Mouse (Mus musculus): Measurements from ENCODE around the gene Gmcl1. TPM values are rescaled to one million over a fixed set of nuclear protein-coding genes. Genes with fewer than 3 reads are reported as not detected.

Gene Gmcl1
- total RNA-seq (2021), result 10 to 100 TPM; 30.7 to 33.9 TPM

DNA sequence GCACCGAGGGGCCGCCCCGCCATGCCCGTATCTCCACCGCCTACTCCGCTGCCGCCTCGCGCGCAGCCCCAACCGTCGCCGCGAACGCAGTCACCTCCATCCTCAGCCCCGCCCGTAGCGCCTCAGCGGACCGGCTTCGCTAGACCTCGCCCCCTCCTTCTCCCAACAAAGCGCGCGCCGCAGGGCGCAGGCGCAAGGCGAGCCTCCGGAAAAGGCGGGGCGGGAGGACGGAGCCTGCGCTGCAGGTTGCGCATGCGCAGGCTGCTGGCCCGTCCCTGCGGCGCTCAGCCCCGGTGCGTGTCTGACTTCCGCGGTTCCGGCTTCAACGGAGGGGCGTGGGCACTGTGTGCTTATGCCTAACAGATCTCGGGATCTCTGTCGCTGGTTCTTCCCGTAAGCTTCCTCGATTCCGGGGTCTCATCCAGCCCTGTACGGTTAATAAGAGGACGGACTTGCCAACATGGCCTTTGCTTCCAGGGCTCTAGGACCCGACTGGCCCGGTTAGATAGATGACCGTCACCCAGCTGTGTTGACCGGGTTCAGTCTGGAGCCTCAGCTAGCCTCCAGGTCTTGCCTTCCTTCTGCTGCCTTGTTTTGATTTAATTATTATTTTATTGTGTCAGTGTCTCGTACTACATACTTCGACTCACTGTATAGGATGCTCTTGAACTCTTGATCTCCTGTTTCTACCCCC is at the start of gene Gmcl1:
Gene Gmcl1 (minus strand): TSS at position 201 of the 694 bp plus-strand sequence.
- DNase-seq (ENCODE audit: low spot score in 2 of 2), result peak; percentile 90 to 94
- intact Hi-C loops (cut with DNase I), result loop anchor here (5.0 kb wide), 1 partner anchor 206 kb away; the partner anchor contains the start of gene Pcbp1

DNA sequence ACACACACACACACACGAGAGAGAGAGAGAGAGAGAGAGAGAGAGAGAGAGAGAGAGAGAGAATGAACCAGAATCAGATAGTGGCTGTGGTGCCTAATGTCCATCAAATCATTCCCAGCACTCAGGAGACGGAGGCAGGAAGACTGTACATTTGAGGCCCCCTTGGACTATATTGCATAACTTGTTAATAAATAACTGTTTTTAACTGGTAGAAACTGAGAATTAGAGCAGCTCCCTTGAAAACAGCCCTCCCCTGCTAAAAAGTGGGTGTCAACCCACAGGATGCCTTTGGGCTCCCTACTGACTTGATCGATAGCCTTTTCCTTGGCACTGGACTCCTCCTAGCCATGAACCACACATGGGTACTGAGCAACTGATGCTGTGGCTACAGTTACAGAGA is 49.2 kb upstream of the Gmcl1 start:
- no peak for DNase-seq (ENCODE audit: low spot score in 2 of 2)
- intact Hi-C loops (cut with DNase I), result no loop called here

DNA sequence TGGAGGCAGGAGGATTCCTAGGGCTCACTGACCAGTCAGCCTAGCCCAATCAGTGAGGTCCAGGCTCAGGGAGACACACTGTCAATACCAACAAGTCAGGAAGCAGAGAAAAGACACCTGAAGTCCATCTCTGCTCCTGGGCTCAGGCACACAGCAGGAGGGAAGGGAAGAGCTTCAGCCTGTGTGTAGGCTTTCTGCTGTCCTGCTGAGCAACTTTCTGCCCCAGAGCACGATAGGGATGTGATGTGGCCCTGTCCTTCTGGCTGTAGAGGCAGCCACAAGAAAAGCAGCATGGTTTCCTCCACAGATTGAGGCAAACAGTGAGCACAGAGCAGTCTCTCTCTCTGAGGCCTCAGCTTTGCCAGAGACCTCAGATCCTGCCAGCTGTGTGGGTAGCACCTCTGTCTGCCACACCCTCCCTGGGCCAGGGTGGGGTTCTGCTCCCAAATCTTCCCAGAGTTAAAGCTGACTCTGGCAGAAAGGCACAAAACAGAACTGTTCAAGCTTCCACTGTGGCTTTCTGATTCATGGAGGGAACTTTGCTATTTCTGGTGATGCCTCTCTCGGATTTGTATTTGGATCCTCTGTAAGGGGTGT is 48.3 kb upstream of the Gmcl1 start:
- intact Hi-C loops (cut with DNase I), result no loop called here
- DNase-seq (ENCODE audit: low spot score in 2 of 2), result peak in 1 of 2 experiments; percentile 21

DNA sequence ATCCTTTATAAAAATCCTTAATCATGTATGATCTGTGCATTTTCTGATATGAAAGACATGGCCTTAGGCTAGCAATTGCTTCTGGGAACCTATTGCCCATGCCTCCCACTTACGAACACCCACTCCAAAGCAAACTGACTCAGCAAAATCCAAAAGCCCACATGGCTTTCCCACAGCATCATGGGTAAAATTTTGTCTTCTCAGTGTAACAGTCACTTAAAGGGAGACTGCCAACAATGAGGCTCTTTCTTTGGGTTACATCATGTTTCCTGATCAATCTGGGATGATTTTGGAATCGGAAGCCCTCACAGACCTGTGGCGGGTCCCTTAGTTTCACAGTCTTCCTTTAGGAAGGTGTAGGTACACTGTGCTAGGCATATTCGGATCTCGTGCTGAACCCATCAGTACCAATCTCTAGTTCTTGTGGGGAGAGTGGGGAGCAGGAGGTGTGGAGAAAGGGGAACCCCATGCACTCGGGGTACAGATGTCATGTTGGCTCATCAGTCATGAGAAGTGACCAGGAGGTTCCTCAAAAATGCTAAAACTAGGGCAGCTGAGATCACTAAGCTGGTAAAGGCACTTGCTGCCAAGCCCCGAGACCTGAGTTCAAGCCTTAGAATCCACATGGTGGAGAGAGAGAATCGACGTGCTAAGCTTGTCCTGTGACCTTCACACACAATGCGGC is 45.9 kb upstream of the Gmcl1 start:
- peak in 1 of 2 experiments; percentile 33 for DNase-seq (ENCODE audit: low spot score in 2 of 2)
- intact Hi-C loops (cut with DNase I), result no loop called here

DNA sequence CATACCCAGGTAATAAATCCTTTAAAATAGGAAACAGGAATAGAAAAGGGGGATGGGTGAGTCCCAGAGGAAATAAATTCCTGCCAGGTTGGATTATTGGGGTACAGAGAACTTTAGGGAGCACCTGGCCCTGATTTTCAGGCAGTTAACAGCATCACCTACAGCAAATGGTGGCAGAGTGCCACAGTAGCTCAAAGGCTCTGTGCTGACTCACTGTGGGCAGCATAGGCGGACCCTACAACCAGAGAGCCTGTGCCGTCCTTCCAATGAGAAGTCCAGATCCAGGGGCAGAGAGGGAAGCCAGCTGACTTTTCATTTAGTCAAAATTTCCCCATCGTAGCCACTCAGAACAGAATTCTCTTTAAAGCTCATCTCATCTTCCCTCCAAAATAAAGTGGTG is 44.0 kb upstream of the Gmcl1 start:
- DNase-seq (ENCODE audit: low spot score in 2 of 2), result peak in 1 of 2 experiments; percentile 11
- intact Hi-C loops (cut with DNase I), result no loop called here

DNA sequence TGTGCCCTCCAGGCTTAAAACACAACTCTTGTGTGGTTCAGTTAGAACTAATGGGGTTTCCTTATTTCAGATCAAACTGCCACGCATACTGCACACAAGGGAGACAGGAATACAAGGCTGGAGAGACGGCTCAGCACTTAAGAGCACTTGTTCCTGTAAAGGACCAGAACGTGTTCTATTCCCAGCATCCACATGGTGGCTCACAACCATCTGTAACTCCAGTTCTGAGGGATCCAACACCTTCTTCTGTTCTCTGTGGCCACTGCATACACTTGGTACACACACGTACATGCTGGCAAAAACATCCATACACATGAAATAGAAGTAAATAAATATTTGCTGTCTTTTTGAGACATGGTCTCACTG is 43.5 kb upstream of the Gmcl1 start:
- DNase-seq (ENCODE audit: low spot score in 2 of 2), result peak; percentile 34 to 66
- intact Hi-C loops (cut with DNase I), result no loop called here

DNA sequence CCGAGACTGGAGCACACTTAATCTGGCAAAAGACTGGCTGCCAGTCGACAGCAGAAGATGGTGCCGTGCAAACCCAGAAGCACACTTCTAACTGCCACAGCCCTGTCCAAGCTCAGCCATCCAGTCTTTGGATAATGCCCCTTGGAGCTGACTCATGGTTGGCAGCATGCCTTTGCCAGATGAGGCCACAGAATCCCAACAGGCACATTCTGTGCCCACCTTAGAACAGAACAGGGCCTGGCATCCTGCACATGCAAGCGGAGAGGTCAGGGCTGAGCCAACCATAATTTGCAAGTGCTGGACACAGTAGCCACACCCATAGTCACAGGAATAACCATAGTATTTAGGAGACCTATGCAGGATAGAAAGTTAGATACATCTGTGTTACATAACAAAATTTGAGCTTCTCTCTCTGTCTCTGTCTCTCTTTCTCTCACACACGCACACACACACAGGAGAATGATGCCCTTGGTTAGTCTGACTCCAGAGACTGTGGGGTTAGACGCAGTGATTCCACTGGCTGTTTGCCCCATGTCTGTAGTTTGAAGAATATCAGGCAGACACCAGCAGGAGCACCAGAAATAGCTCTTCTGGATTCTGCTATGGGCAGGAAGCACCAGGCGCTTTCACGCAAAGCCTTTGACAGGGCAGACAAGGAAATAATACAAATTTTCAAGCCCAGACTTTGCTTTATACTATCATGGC is 43.0 kb upstream of the Gmcl1 start:
- peak; percentile 43 to 44 for DNase-seq (ENCODE audit: low spot score in 2 of 2)
- intact Hi-C loops (cut with DNase I), result no loop called here

DNA sequence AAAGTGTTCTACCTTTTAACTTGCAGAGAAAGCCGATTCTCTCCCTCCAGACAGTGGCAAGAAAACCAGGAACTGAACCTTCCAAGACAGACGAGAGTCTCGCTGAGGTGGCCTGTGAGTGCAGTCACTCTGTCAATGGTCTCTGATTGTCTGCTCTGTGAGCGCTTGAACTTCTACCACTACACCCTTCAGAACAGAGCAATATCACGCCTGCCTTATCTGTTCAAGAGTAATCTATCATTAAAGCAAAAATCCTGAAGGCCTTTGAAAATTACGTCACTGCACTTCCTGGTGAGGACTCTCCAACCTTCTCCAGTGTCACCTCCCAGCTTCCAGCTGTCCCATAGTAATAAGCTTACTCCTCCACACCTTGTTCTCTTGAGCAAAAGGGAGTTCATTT is 41.8 kb upstream of the Gmcl1 start:
- intact Hi-C loops (cut with DNase I), result no loop called here
- DNase-seq (ENCODE audit: low spot score in 2 of 2), result no peak

DNA sequence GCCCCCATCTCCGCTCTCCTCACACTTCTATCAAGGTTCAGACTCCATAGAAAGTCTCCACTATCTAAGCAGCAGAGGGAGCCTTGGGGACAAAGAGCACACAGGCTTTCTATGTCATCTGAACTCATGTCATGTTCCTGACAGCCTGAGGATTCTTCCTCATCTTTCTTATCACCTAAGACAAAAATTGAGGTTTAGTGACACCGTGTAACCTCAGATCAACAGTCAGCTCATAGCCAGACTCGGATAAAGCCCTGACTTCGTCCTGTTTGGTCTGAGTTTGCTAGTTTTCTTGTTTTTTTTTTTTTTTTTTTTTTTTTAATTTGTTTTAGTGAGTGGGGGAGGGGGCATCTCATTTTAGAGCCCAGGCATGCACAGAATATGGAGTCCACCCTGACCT is 40.6 kb upstream of the Gmcl1 start:
- intact Hi-C loops (cut with DNase I), result no loop called here
- DNase-seq (ENCODE audit: low spot score in 2 of 2), result no peak

DNA sequence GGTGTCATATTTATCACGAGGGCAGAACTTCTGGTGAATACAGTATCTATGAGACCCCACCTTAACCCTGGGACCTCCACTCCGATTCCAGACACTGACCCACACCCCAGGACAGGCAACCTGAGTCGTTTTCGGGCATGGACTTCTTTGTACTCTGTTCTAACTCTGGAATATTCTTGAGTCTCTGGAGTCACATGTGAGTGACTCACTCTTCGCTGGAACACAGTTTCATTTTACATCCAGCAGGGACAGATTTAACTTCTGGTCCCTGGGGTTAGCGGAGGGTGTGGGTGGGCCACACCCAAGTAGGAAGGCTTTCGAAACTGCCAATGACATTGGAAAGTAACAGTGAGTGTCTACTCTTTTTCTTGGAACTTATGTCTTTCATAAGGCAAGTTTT is 39.4 kb upstream of the Gmcl1 start:
- intact Hi-C loops (cut with DNase I), result no loop called here
- DNase-seq (ENCODE audit: low spot score in 2 of 2), result peak; percentile 17 to 76

DNA sequence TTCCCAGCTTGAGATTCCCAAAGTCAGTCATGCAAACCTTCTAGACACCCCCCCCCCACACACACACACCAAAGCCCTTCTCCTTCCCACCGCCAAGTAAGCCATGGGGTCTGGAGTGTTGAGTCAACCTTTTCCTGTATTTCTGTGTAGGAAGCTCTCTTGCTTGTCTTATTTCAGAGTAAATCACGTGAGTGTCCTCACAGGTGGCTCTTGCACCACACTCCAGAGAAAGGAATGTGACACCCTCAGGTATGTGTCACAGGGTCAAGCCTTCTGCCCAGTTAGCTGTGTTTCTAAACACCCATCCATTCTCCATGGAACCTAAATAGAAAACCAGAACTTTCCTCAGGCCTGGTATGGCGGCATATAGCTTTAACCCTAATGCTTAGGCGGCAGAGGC is 35.8 kb upstream of the Gmcl1 start:
- intact Hi-C loops (cut with DNase I), result no loop called here
- no peak for DNase-seq (ENCODE audit: low spot score in 2 of 2)

DNA sequence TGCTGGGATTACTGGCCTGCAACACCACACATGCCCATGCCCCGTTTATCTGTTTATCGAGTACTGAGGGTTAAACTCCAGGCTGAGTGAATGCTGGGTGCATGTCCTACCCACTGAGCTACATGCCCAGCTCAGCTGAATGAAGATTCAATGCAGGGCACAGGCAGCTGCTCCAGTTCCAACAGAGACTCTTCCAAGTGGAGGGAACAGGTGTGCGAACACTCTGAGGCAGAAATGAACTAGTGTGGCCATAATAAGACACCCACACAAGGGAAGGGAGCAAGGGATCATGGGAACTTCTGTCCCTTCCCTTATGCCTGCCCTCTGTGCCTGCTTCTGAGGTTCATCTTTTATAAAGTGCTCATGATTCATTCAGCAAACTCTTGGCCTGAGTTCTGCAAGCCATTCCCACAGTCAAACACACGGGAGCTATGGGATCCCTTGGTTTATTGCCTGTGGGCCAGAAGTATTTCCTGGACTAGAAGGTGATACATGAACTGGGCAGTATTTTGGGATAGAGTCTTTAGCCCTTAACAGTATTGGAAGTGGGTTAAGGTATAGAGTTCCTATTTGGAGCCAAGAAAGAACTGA is 35.1 kb upstream of the Gmcl1 start:
- intact Hi-C loops (cut with DNase I), result no loop called here
- DNase-seq (ENCODE audit: low spot score in 2 of 2), result no peak

DNA sequence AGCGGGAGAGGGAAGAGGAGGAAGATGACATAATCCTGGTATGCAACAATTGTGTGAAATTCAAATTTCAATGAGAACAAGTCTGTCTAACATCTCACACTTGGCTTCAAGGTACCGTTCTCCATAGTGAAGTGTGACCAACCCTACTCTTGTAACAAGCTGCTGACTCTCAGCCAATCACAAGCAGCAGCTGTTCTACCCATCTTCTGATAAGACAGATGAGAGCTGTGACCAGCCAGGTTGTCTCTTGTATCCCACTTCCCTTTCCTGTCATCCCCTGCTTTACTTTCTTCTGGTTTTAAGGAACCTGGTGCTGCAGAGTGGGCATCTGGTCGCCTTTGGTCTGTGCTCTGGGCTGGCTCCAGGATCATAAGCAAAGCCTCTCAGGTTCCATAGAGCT is 34.3 kb upstream of the Gmcl1 start:
- intact Hi-C loops (cut with DNase I), result no loop called here
- no peak for DNase-seq (ENCODE audit: low spot score in 2 of 2)

DNA sequence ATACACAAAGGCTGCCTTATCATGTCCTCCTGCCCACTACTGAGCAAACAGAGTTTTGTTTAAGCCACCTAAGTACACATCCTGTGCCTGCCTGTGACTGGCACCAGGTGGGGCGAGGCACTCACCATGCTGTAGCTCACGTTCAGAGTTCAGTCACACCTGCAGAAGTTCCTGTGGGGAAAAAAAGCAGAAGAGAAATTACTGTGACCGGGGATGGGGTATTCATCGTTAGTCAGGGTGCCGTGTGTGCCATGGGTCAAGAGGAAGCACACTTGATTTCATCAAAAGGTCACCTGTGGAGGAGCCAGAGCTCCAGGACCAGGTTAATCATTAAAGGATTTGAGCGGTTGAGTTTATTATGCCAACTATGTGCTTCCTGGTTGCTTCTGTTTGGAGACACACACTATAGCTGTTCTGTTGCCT is 32.5 kb upstream of the Gmcl1 start:
- intact Hi-C loops (cut with DNase I), result no loop called here
- no peak for DNase-seq (ENCODE audit: low spot score in 2 of 2)

DNA sequence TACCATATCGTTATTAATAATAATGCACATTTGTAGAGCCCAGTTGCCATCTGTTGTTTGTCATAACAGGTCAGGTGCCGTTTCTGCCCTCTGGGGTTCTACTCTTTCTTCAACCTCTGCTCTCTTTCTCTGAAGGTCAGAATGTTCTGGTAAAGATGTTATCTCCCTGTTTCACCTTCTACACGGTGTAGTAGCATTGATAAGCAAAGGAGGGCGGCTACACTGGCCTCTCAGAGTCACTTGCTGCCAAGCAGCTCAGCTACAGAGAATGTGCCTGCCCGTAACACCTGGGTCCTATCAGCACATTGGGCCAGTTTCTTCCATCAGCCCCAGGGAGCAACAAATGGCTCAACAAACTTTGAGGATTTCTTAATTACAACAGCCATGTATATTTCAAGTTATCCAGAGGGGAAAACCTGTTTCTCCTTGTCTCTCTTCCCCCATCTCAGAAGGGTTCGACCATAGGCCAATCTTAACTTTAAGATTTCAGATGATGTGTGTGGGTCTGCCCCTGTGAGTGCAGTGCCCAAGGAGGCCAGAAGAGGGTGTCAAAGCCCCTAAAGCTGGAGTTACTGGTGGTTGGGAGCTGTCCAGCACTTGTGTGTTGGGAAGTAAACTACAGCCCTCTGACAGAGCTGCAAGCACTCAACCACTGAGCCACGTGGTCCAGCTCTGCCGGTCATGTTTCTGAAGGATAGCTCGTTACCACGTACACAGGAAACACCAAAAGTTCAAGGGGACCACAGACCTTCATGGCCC is 21.1 kb upstream of the Gmcl1 start:
- DNase-seq (ENCODE audit: low spot score in 2 of 2), result no peak
- intact Hi-C loops (cut with DNase I), result no loop called here

DNA sequence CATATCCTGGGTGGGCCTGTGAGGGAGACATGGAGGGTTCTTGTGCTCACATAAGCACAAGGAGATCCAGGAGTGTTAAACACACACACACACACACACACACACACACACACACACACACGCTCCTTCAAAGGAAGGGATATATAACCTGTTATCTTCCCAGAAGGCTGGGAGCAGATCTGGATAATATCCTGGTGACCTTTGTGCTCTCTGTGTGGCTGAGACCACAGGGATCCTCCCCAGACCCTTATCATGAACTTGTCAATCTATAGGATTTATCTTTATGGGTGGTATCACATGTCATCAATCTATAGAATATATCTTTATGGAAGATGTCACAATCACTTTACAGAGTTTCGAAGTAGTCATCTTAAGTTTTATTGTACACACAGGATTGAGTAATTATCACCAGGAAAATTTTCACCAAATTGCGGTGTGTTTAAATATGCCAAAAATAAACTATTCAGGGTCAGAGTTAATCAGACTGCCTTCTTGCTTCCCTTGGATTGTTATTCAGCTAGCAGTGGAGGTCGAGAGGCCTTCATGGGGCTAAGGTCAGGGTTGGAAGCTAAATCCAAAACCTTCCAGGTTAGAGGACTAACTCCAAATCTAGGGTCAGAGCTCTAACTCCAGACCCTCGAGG is 19.8 kb upstream of the Gmcl1 start:
- intact Hi-C loops (cut with DNase I), result no loop called here
- no peak for DNase-seq (ENCODE audit: low spot score in 2 of 2)

DNA sequence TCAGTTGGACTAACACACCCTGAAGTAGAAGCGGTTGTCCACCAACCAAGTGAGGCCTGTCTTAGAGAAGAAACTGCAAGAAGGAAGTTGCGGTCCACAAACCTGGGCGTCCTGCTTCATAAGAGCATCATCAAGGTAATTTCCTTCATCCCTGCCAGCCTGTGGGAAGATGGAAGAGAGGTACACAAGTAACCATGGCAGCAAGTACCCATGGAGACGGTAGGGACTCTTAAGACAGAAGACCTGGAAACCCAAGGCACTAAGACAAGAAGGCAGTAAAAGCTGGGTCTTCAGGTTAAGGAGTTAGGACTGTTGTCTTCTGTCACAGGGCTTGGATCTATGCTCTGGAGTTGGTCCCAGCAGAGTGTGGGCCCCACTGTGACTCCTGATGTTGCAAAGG is 17.8 kb upstream of the Gmcl1 start:
- no peak for DNase-seq (ENCODE audit: low spot score in 2 of 2)
- intact Hi-C loops (cut with DNase I), result no loop called here

DNA sequence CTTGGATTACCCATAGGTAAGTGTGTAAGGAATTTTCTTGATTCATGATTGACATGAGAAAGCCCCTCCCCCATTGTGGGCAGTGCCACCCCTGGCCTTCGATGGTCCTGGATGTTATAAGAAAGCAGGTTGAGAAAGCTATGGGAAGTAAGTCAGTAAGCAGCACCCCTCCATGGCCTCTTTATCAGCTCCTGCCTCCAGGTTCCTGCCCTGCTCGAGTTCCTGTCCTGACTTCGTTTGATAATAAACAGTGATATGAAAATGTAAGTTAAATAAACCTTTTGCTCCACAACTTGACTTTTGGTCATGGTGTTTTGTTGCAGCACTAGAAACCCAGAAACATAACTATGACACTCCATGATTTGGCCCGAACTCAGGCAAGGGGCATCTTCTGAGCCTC is 16.6 kb upstream of the Gmcl1 start:
- intact Hi-C loops (cut with DNase I), result loop anchor here (5.0 kb wide), 1 partner anchor 172 kb away; no protein-coding TSS in a partner anchor

DNA sequence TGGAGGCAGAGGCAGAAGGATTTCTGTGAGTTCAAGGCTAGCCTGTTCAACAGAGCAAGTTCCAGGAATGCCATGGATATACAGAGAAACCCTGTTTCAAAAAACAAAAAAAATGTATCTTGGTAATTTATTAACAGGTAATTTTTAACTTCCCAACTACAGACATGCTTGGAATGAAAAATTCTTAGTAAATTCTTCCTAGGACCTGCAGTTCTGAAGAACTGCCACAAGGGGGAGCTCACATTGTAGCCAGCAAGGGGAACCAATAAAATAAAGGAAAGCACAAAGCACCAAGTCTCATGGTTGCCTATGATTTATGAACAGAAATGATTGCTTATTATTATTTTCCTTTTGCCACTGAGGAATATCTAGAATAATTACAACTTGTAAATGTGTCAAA is 14.0 kb upstream of the Gmcl1 start:
- peak; percentile 47 to 52 for DNase-seq (ENCODE audit: low spot score in 2 of 2)
- intact Hi-C loops (cut with DNase I), result loop anchor here (1.0 to 5.0 kb wide), 2 partner anchors 59 to 175 kb away; no protein-coding TSS in a partner anchor

More for the DNA sequence above, 16.6 kb upstream of the Gmcl1 start:
- DNase-seq (ENCODE audit: low spot score in 2 of 2), result no peak

Measured in left cerebral cortex, postnatal 25 days (tissue).